Mouse (Mus musculus) bone marrow, adult 2 months (tissue): ENCODE data around the gene Mob1b.

Experiments
- CTCF ChIP-seq: fragments of 200-500 bp; IDR thresholded peaks from 2 replicates; pipeline ENCODE4 v1.5.1; 2011; ENCODE audit warnings: low read length, control low read depth; ENCODE audit not compliant: control insufficient read depth, insufficient read depth
- POLR2A ChIP-seq: fragments of 200-500 bp; IDR thresholded peaks from 2 replicates; pipeline ENCODE4 v1.6.1; 2011; ENCODE audit warnings: low read depth, mild to moderate bottlenecking, control low read depth, low read length, borderline replicate concordance; ENCODE audit not compliant: control insufficient read depth

DNA sequence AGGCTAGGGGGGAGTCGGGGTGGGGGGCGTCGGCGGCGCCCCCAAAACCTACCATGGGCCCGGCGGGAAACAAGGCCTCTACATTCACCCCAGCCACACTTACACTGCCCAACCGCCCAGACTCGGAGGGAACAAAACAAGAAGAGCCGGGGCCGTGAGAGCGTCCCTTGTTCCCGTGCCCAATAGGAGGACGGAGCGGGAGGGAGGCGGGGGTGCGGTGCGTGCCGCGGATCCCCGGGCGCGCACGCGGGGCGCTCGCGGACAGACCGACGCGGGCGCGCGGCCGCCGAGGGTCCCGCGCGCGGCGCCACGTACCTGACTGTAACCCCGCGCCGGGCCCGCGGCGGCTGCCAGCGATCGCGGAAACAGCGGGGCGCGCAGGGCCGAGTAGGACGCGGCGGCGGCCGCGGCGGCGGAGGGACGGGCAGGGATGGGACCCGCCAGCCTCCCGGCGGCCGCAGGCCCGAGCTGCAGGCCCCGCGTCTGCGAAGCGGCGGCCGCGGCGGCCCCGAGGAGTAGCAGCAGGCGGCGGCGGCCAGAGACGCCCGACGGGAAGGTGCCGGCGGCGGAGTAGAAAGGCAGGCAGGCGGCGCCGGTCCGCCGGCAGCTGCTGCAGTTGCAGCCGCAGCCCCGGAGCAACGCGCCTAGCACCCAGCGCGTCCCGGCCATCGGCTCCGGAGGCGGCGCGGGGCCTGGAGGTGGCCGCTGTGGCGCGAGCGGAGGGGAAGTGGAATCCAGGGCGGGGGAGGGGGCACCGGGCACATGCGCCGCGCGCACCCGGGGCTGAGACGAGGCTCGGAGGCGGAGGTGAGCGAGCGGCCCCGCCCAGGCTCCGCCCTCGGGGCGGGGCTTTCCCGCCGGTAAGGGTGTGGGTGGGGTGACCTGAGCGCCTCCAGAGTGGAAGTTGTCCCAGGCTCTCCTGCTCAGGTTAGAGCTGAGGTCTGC is 44.9 kb upstream of the Mob1b start, which contains the start of gene Grsf1:
- TF ChIP-seq POLR2A = peak; percentile 58; the same call in 1 of the 2 replicates
- no peak for TF ChIP-seq CTCF
